Mouse (Mus musculus): ENCODE measurements at regions not wholly inside any gene's neighbourhood (a gene's known extent, or its start where the extent isn't known, plus 50 kb on each side); places are given as distances from the start of the nearest gene placed in this dataset.

DNA sequence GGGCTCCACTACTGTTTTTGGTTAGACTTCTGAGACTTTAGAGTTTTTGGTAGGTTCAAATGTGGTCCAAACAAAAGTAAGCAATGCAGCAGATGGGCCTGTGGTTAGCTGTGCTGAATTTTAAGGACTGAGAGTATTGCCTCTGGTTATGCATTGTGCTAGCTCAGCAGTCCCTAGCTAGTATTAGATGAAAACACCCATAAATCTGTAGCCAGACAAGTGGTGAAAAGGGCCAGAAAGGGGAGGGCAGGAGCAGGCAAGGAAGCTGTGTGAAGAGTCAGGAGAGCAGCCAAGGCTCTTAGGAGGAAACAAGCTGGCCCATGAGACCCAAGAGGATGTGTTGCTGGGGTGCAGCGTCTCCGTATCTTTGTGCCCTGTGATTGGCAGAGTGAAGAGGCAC is 559.9 kb downstream of the Sqor start:
- TF ChIP-seq CTCF (IDR thresholded peaks at IDR 0.05; ENCODE audit: low read depth) (no peak), EP300 (optimal IDR thresholded peaks at IDR 0.05) (no peak)
